Mouse (Mus musculus) layer of hippocampus, postnatal 25 days (tissue): Measurements from ENCODE around the gene Garnl3. TPM values are rescaled to one million over a fixed set of nuclear protein-coding genes. Genes with fewer than 3 reads are reported as not detected.
"Not testable (repeated sequence)": the region's sequence is repeated elsewhere in the genome, so short reads cannot be mapped to it uniquely, and the experiment has no call there.

Experiments
- DNase-seq, 2 experiments: peaks; one replicate each; pipeline ENCODE4 v3.0.0; 2022; ENCODE audit warnings: mixed read lengths in 2 of 2, low spot score in 1 of 2; ENCODE audit errors: extremely low spot score in 1 of 2
- total RNA-seq, 2 experiments: library from RNA; stranded (reverse); gene quantifications; 2 replicates each; pipeline ENCODE4 v1.2.3; 2021

The Garnl3 gene
- total RNA-seq, 2 experiments from 2014 or later: 37.5 to 44.8 TPM

- peak in 1 of 2 experiments; percentile 56 for DNase-seq
Observed at GRCm38 (mm10) chr2:33037429-33037828, 94.0 kb downstream of the Garnl3 start.

DNA sequence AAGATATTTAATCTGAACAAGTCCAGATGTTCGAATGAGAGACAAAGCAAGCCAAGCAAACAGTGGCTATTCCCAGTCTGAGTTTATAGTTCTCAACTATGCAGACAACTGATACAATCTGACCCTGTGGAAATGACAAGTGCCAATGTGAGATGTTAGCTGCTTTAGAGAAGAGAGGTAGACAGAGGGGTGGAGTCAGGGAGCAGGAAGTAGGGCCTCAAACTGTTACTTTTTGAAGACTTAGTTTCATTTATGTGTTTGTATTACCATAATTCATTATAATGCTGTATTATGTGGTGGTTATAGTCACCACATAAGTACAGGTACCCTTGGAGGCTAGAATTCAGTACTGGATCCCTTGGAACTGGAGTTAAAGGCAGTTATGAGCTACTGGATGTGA is 96.2 kb downstream of the Garnl3 start:
- DNase-seq: no peak

DNA sequence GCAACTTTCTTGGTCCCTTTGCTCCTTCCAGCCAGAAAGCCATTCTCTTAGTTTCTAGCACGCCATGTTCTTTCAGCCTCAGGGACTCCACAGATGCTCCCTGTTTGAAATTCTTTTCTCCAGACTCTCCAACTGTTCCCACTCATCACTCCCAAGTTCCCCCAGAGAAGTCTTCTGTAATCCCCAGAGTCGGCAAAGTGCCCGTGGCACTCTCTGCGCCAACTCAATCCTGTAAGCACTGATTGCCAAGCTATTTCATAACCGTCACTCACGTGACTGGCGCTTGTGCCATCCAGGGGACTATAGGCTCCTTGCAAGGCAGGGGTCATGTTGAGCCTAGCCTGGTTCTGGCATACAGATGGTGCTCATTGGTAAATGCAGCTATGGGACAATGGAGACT is 98.2 kb downstream of the Garnl3 start:
- peak; percentile 40 to 57 for DNase-seq

DNA sequence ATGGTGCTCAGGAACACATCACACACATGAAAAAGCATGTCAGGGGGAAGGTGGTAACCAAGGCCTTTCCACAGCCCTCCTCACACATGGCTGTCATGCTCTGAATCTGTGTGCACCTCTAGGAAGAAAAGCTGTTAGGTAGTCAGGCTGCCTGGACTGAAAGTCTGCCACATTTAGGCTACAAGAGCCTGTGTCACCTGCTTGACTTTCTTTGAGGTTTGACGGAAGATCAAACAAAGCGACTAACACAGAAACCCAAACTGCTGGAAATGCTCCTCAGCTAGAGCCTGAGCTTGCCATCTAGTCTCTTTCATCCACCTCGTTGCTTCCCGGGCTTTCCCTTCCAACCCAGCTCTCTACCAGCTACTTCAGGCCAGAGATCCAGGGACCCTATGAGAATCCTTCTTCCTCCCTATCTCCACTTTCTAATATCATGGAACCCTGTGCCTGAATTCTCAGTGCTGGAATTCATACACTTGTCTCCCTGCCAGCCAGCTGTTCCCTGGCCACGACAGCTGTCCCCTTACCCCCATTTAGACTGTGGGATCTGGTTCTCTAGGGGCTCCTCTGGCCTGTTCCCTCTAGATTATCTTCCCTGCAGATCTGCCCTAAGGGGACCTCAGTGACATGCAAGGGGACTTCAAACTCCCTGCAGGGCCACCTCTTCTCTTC is 98.9 kb downstream of the Garnl3 start:
- DNase-seq: no peak

GRCm38 (mm10) chr2:33025040-33025439 is 106.4 kb downstream of the Garnl3 start:
- no peak for DNase-seq

DNA sequence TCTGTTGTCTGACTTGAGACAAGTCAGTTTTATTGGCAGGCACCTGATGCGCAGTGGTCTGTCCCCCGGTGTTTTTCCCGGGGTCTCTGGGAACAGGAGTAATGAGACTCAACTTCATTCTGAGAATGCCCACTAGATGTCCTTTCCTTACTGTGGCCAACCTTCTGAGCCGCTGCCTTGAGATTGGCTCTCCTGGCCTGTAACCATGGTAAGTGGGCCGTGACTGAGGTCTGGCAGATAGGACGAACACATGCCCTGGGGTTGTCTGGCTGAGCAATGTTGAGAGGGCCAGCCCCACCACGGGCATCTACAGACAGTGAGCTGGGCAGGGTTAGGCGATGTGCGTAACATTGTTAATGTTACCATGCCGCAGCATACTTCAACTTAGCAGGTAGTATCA is 106.9 kb downstream of the Garnl3 start:
- DNase-seq: no peak

DNA sequence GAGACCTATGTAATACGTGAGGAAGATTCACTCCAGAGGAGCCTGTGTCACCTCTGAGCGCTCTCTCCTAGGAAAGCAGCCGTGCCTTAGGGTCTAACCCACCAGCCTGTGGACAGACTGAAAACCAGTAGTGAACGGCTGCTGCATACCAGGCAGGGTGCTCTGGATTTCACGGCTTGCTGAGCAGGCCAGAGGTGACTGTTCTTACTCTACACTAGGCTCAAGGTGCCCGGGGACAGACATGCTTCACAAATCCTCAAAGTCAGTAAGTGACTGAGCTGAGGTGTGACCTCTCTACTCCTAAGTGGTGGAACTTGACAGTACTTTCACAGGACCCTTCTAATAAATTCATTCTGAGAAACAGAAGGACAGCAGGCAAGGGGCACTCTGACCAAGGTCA is 108.6 kb downstream of the Garnl3 start:
- DNase-seq: no peak

DNA sequence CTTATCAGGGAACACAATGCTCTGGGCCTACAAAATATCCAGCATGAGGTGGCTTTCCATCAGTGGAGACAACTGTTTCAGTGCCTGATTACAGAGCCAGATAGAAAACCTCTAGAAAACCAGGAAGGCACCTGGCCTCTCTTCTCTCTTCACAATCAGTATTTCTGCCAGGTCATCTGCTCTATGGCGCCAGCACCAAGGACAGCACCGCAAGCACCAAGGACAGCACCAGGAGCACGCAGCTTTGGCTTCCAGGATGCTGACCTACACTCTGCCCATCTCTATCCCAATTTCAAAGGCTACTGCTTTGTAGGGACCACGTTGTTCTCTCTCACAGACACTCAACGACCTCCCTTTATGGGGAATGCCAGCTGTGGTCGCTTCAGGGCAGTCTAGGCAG is 113.4 kb downstream of the Garnl3 start:
- peak in 1 of 2 experiments; percentile 42 for DNase-seq

GRCm38 (mm10) chr2:33017191-33017590 is 114.3 kb downstream of the Garnl3 start:
- no peak for DNase-seq

- peak in 1 of 2 experiments; percentile 31 for DNase-seq
Observed at GRCm38 (mm10) chr2:33014877-33015276, 116.6 kb downstream of the Garnl3 start.

GRCm38 (mm10) chr2:33009055-33009454 is 122.4 kb downstream of the Garnl3 start:
- DNase-seq: not testable (repeated sequence)

DNA sequence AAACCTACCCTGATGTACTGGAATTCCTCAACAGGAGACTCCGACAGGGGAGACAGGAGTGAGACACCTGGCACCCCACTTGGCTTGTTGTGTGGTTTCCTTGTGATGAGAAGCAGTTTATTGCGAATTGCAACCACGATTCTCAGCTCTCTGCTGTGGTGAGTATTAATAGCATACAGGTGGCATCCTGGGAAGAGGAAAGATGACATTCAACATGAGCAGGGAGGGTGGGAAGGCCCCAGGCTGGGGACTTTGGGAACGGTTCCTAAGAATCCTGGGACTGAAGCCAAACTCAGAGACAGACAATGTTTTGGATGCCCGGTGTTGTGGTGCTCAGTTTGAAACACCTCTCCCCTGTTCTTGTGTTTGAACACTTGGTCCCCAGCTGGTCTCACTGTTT is 126.4 kb downstream of the Garnl3 start:
- DNase-seq: no peak

DNA sequence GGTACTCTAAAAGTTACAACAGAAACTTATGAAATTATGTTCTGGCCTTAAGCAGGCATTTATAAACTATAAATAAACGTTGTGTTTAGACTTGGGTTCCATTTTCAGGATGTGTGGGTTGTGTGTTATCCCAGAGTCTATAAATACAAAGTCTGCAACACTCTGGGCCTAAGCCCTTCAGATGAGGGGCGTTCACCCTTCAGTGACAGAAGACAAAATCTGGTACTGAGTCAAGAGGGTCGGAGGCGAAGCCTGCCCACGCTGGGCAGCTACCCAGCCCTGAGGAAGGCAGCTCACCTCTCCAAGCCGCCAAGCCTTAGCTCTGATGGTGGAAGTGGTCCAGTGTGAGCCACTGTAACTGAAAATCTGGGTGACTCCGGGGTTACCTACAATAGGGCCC is 129.3 kb downstream of the Garnl3 start:
- DNase-seq: no peak

DNA sequence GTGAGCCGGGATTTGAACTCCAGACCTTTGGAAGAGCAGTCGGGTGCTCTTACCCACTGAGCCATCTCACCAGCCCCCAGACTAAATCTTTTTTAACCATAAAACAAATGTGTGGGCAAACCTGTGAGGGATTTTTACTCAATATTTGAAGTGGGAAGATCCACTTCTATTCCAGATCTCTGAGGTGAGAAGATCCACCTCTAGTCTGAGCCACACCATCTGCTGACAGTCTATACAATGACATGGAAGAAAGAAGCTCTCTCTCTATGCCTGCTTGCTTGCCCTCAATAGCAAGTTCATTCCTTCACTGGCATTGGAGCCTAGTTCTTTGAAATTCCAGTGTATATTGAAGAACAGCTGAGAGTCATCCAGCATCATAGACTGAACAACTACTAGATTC is 131.7 kb downstream of the Garnl3 start:
- DNase-seq: no peak

DNA sequence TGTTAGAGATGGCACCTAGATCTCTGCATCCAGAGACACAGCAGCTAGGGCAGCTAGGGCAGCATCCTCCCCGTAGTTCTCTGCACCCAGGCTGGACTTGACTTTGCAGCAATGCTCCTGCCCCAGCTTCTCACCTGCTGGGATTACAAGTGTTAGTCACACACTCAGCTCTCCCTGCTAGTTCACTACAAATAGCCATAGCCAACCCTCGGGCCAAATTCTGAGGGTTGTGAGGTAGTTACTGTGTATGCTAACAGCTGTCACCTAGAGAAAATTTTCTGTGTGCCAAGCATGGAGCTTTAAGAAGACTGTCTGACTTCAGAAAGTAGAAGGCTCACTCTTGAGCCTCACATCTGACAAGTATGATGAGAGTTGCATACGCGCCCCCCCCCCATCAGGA is 133.7 kb downstream of the Garnl3 start:
- DNase-seq: no peak

- DNase-seq: no peak
Observed at GRCm38 (mm10) chr2:32997081-32997480, 134.4 kb downstream of the Garnl3 start.

DNA sequence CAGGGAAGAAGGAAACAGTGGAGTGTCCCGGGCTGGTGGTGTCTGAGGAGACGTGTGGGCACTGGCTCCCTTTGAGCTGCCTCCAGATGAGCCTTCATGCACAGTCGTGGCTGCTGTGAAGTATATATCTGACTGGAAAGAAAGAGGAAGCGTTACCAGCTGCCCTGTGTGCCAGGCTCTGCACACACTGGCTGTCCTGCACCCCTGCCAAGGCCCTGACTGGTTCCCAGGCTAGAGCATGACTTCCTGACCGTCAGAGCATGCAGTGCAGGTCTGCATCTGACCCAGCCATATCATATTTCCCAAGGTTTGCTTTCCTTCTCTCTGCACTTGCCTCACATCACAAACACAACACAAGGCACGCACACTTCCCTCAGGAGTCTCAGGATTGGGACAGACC is 139.3 kb downstream of the Garnl3 start:
- no peak for DNase-seq

- DNase-seq: no peak
Observed at GRCm38 (mm10) chr2:32990167-32990832, 141.2 kb downstream of the Garnl3 start.

DNA sequence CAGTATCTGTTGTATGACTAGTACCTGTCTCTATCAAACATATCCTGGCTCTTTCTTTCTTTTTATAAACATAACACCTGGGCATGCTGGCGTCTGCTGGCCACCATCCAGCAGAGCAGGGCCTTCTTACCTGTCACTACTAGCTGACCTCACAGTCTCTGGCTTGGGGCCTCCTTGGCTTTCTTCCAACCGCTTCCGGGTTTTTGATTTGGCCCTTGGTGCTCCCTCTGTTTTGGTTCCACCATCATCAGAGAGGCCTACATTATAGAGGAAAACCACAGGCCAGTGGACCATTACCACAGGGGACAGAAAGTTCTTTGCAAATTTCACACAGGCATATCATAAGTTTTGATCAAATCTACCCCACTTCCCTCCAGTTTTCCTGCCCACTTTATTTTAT is 142.1 kb downstream of the Garnl3 start:
- no peak for DNase-seq

DNA sequence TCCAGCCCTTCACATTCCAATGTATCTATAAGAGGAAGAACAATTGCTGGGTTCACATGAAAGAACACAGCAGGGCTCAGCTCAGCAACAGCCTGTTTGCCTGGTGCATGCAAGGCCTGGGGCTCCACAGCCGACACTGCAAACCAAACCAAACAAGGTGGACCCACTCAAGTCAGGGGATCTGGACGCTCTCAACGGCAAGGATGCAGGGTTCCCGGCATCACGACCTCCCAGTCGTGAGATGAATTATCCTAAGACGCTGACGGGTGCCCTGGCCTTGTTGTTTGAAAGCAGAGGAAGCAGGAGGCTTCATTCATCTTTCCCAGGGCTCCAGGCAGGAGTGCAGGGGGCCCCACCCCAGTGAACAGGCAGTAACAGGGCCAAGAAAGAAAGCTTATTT is 145.6 kb downstream of the Garnl3 start:
- DNase-seq: no peak

- DNase-seq: no peak
Observed at GRCm38 (mm10) chr2:32983617-32984016, 147.8 kb downstream of the Garnl3 start.

DNA sequence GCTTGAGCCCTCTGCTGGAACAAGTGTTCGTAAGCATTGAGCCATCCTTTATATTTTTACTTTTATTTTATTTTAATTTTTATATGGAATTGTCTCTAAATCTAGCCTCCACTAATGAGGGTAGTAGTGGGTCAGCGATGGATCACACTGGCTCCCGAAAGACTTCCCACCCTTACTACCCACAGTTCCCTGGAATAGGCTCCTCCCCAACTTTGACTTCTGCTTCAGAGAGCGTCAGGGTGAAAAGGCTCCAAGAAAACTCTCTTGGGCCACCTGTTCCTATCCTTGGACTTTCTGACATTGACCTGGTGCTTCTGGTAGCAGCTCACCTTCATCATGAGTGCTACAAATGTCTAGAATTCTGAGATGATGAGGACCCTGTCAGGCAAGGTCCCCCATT is 148.8 kb downstream of the Garnl3 start:
- DNase-seq: no peak
